Mouse (Mus musculus): ENCODE measurements around the gene Rgs10.

- TF ChIP-seq POLR2A (IDR thresholded peaks at IDR 0.05; ENCODE audit: control insufficient read depth in 1 of 2, insufficient read depth in 1 of 2, low read depth in 1 of 2, low read length in 2 of 2, poor library complexity in 1 of 2) (no peak), POLR2AphosphoS2 (IDR thresholded peaks at IDR 0.05; ENCODE audit: low read length) (no peak), TBP (IDR thresholded peaks at IDR 0.05; ENCODE audit: low read depth, low read length) (no peak), CHD2 (IDR thresholded peaks at IDR 0.05; ENCODE audit: low read length) (no peak), CTCF (IDR thresholded peaks at IDR 0.05 in 2 of 3, conservative IDR thresholded peaks at IDR 0.05 in 1 of 3; ENCODE audit: control insufficient read depth in 1 of 3, insufficient read depth in 1 of 3, low read depth in 2 of 3, low read length in 3 of 3, poor library complexity in 1 of 3, severe bottlenecking in 1 of 3) (no peak)
These were observed 1.9 kb downstream of the Rgs10 start for GRCm38 (mm10) chr7:128416664-128417063.

All from MEL (cell line).